Mouse (Mus musculus) liver, embryonic 14.5 days (tissue): Measurements from ENCODE around the gene Ly6g6c.

Source experiments
- CTCF ChIP-seq: IDR thresholded peaks from 2 replicates; pipeline ENCODE4 v1.5.1; 2016; ENCODE audit warnings: antibody characterized with exemption, low read depth, control low read depth
- EP300 ChIP-seq: IDR thresholded peaks from 2 replicates; pipeline ENCODE4 v1.6.1; 2016; ENCODE audit warnings: antibody characterized with exemption, low read depth

DNA sequence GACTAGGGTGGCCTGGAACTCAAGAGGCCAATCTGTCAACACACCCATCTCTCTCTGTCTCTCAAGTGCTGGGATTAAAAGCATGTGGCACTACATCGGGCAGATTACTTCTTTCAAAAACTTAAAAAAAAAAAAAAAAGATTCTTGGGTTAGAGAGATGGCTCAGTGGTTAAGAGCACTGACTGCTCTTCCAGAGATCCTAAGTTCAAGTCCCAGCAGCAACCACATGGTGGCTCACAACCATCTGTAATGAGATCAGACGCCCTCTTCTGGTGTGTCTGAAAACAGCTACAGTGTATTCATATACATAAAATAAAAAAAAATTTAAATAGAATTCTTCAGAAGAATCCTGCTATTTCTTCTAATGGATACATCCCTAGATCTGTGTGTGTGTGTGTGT, 23.0 kb downstream of the Ly6g6c start:
- TF ChIP-seq CTCF (peak; percentile 39), EP300 (no peak)
